Mouse (Mus musculus): ENCODE results near the gene Fam168a. TPM values are rescaled to one million over a fixed set of nuclear protein-coding genes. Genes with fewer than 3 reads are reported as not detected.

The Fam168a gene
- polyA plus RNA-seq, 1 experiment from 2014 or later = 40.2 TPM

DNA sequence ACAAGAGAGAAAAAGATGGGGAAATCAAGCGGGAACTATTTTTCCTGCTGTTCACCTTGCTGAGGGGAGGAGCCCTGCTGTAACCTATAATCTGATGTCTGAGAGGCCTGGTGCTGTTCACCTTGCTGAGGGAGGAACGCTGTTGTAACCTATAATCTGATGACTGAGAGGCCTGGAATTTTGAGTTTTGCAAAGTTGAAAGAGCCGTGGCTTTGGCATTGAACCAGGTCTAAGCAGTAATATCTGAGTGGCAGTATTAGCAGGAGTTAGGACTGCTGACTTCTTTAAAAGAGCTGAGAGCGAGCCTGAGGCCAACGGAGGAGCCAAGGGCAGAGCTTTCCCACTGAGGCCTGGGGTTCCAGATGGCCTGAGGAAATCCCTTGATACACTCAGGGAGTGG, 28.4 kb upstream of the Fam168a start:
- no peak for TF ChIP-seq CTCF (IDR thresholded peaks at IDR 0.05)
- H3K27me3 ChIP-seq = no peaks in the 10 kb centered on the region
- ChIA-PET CTCF (interaction anchor here (1.2 to 4.9 kb wide), 3 partner anchors 13 to 157 kb away, joined by 3 to 34 read pairs (median 4); no protein-coding TSS in a partner anchor), POLR2A (no interaction called here)
- ATAC-seq (no peak), DNase-seq (ENCODE audit: low read depth, low spot score) (no peak)
- in situ Hi-C loops (cut with MboI; ENCODE audit: low pct_unique_long_range_greater_than_20kb) = no loop called here

DNA sequence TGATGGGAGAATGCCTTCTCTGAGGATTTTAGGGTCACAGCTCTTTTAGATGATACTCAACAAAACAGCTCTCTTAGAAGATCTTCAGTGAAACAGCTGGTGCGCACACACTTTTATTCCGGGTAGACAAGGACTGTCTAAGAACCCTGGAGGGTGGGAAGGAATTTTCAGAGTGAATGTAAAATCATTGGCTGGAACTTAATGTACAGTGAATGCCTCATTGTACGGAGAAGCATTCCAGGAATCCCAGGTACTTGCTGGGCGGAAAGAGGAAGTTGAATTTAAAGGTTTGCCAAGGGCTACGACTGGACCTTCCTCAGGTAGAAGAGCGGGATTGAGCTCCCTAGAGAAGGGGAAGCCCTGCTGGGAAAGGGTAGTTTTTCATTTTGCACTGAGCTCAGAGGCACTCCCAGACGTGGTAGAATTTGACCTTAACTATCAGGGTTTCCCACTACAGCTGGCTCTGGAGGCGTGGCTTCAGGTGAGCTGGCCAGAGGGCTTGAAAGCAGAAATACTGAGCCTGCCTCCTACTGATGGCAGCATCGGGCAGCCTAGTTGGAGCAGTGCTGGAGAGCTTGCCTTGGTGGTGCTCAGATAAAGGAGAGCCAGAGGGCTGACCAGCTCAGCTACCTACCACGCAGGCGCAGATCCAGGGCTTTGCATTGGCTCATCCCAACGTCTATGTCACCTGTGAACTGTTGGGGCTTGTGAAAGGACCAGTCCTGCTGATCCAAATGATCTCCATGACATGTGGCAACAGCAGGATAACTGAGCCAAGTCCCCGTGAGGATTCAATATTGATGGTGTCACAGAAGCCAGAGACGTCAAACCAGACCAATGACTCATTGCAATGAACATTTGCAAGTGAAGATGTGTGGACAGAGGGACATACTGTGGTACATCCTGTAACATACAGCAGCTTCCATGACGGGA, 27.2 kb upstream of the Fam168a start:
- H3K27me3 ChIP-seq = no peaks in the 10 kb centered on the region
- CTCF ChIA-PET = interaction anchor here (1.0 to 1.2 kb wide), 3 partner anchors 55 to 184 kb away, joined by 3 to 4 read pairs (median 3); partner anchors contain the start of gene Relt
- POLR2A ChIA-PET = interaction anchor here (0.6 kb wide), 1 partner anchor 193 kb away, joined by 6 read pairs; no protein-coding TSS in a partner anchor
- no peak for ATAC-seq
- no peak for DNase-seq (ENCODE audit: low read depth, low spot score)
- in situ Hi-C loops (cut with MboI; ENCODE audit: low pct_unique_long_range_greater_than_20kb) = no loop called here
- no peak for TF ChIP-seq CTCF (IDR thresholded peaks at IDR 0.05)

DNA sequence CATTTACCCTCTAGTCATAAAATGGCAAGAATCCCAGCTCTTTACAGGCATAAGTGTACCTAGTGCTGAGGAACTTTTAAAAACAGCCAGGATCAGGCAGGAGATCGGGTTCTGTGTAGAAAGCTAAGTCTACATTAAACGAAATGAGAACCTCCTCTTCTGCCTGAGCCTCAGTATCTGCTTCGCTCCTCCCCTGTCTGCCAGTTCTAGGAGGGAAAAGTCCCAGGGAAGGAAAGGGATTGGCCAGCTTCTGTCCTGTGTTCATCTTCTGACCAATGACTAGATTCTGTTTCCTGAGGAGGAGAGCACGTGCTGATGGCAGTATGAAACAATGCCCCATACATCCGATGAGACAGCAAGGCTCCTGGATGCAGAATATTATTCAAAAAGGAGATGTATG, 25.3 kb upstream of the Fam168a start:
- ATAC-seq = no peak
- TF ChIP-seq CTCF (IDR thresholded peaks at IDR 0.05) = no peak
- CTCF ChIA-PET = interaction anchor here (0.9 kb wide), 1 partner anchor 152 kb away, joined by 3 read pairs; no protein-coding TSS in a partner anchor

DNA sequence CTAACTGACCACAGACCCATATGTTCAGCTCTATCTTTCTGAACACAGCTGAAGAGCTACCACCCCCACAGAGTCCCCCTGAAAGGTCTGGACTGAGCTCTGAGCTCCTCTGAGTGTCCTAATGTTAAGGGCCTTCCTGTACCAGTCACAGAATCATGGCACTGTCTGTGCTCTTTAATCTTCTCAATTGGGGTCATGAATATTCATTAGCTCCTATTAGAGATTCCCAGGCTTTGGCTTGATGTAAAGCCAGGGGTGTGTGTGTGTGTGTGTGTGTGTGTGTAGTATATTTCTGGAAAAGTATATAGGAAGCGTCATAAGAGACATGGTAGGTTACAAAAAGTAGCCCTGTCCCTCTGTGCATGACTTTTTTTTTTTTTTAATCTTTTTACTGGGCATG, 23.2 kb upstream of the Fam168a start:
- ATAC-seq (no peak), DNase-seq (ENCODE audit: low read depth, low spot score) (no peak)
- no peak for TF ChIP-seq CTCF (IDR thresholded peaks at IDR 0.05)
- in situ Hi-C loops (cut with MboI; ENCODE audit: low pct_unique_long_range_greater_than_20kb) = loop anchor here (10.0 kb wide), 1 partner anchor 122 kb away; no protein-coding TSS in a partner anchor
- H3K27me3 ChIP-seq = no peaks in the 10 kb centered on the region
- POLR2A ChIA-PET = no interaction called here
- CTCF ChIA-PET = interaction anchor here (0.9 kb wide), 1 partner anchor 162 kb away, joined by 4 read pairs; no protein-coding TSS in a partner anchor

More for the DNA sequence above, 25.3 kb upstream of the Fam168a start:
- H3K27me3 ChIP-seq = no peaks in the 10 kb centered on the region
- DNase-seq (ENCODE audit: low read depth, low spot score) = no peak
- in situ Hi-C loops (cut with MboI; ENCODE audit: low pct_unique_long_range_greater_than_20kb) = loop anchor here (10.0 kb wide), 1 partner anchor 124 kb away; no protein-coding TSS in a partner anchor
- POLR2A ChIA-PET = no interaction called here

DNA sequence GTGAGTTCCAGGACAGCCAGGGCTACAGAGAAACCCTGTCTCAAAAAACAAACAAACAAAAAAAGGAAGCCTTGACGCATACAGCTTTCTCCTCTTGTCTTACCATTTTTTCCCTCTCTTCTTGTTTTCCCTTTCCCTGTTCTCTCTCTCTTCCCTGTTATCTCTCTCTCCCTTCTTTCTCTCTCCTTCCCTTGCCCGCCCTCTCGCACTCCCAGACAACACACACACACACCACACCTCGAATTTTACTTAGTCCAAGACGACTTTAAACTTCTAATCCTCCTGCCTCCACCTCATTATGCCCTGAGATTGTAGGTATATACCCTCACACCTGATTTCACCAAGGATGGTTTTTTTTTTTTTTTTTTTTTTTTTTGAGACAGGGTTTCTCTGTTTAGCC, 22.4 kb upstream of the Fam168a start:
- in situ Hi-C loops (cut with MboI; ENCODE audit: low pct_unique_long_range_greater_than_20kb) = loop anchor here (10.0 kb wide), 1 partner anchor 121 kb away; no protein-coding TSS in a partner anchor
- POLR2A ChIA-PET = no interaction called here

DNA sequence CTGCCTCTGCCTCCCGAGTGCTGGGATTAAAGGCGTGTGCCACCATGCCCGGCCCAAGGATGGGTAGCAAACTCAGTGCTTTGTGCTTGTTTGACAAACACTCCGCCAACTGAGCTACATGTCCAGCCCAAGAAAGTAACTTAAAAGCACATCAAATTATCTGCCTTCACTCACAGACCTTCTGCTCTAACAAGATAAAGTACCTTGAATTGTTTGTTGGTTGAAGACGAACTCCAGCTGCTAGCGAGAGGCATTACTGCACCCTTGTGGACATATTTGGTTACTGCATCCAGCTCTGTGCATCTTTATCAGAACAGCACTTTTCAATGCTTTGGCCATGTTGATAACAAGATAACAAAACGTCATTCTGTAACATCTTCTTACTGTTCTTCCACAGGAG, 21.9 kb upstream of the Fam168a start:
- TF ChIP-seq CTCF (IDR thresholded peaks at IDR 0.05) = peak; percentile 81
- DNase-seq (ENCODE audit: low read depth, low spot score) (no peak), ATAC-seq (no peak)
- POLR2A ChIA-PET = no interaction called here
- no peaks in the 10 kb centered on the region for H3K27me3 ChIP-seq
- in situ Hi-C loops (cut with MboI; ENCODE audit: low pct_unique_long_range_greater_than_20kb) = loop anchor here (10.0 kb wide), 1 partner anchor 120 kb away; no protein-coding TSS in a partner anchor
- CTCF ChIA-PET = interaction anchor here (0.8 to 3.1 kb wide), 13 partner anchors 12 to 184 kb away, joined by 3 to 14 read pairs (median 4); partner anchors contain the start of gene Plekhb1

More for the DNA sequence above, 22.4 kb upstream of the Fam168a start:
- CTCF ChIA-PET = interaction anchor here (0.8 to 3.1 kb wide), 8 partner anchors 18 to 165 kb away, joined by 3 to 14 read pairs (median 4); partner anchors contain the start of gene Plekhb1
- H3K27me3 ChIP-seq = no peaks in the 10 kb centered on the region
- ATAC-seq = no peak
- no peak for TF ChIP-seq CTCF (IDR thresholded peaks at IDR 0.05)
- no peak for DNase-seq (ENCODE audit: low read depth, low spot score)

DNA sequence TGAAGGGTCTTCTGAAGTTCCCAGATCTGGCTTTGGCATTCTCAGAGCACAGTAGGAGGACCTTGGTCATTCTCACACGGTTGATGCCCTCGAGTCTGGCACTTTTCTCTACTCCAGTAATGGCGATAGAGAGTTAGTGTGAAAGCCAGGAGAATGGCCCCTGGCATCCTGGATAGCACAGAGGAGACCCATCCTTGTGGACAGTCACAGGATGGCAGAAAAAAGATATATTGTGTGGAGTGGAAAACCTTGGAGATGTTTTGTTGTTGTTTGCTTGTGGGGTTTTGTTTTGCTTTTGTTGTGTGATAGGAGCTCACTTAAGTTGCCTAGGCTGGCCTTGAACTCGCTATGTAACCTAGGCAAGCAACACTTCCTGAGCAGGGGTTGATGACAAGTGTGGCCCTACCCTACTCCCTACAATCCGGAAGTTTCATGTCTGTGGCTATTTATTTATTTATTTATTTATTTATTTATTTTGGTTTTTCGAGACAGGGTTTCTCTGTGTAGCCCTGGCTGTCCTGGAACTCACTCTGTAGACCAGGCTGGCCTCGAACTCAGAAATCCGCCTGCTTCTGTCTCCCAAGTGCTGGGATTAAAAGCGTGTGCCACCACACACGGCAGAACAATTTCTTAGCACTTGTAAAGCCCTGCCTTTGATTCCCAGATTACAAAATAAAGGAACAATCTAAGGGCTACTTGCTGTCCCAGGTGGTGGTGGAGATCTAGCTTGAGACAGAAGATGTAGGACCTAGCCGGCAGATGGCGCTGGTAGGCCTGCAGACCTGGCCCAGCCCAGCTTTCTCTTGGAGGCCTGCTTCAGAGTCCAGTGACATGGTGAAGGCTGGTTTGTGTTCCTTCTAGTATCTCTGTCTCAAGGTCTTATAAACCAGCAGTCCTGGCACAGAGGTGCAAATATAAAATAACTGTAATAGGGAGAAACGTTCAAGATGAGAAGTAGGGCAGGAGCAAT, 21.1 kb upstream of the Fam168a start:
- no peaks in the 10 kb centered on the region for H3K27me3 ChIP-seq
- TF ChIP-seq CTCF (IDR thresholded peaks at IDR 0.05) = peak; percentile 83
- ChIA-PET POLR2A (interaction anchor here (0.9 kb wide), 1 partner anchor 113 kb away, joined by 3 read pairs; no protein-coding TSS in a partner anchor), CTCF (interaction anchor here (0.8 to 3.1 kb wide), 19 partner anchors 10 to 184 kb away, joined by 3 to 14 read pairs (median 4); partner anchors contain the start of genes Fam168a and Plekhb1)
- no peak for DNase-seq (ENCODE audit: low read depth, low spot score)
- no peak for ATAC-seq
- in situ Hi-C loops (cut with MboI; ENCODE audit: low pct_unique_long_range_greater_than_20kb) = loop anchor here (5.0 to 10.0 kb wide), 2 partner anchors 119 to 182 kb away; no protein-coding TSS in a partner anchor

DNA sequence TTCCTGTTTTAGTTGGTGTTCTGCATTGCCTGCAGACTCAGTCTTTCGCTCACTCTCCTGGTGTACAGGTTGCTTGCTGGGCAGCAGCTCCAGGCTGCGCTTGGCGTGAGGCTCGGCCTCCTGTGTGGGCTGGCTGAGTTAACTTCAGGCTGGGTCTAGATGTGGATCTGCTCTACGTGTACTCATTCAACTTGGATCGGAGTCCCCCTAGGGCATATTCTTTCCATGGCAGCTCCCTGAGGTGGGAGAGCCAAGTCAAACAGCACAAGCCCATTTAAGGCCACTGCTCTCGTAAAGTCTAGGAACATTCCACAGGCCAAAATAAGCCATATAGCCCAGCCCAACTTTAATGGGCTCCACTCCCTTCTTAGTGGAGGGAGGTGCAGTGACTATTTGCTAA, 18.0 kb upstream of the Fam168a start:
- DNase-seq (ENCODE audit: low read depth, low spot score) (no peak), ATAC-seq (no peak)
- ChIA-PET CTCF (no interaction called here), POLR2A (no interaction called here)
- in situ Hi-C loops (cut with MboI; ENCODE audit: low pct_unique_long_range_greater_than_20kb) = loop anchor here (5.0 to 10.0 kb wide), 2 partner anchors 116 to 179 kb away; no protein-coding TSS in a partner anchor
- H3K27me3 ChIP-seq = no peaks in the 10 kb centered on the region
- no peak for TF ChIP-seq CTCF (IDR thresholded peaks at IDR 0.05)

DNA sequence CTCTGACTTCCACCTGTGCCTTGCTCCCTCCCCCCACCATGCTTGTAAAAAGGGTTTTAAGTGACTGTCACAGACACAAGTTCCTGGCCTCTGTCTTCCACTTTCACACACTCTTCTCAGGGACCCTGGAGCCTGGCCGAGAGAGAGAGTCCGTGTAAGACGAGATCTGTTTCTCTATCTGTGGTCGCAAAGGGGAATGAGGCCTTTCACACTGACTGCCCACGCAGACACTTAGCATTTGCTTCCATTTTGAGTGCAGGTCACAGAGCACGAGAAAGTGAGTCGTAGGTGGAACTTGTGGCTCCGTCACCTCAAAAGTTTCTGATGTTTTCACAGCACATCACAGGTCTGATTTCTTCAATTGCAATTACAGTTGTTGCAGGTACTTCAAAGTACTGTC, 13.2 kb upstream of the Fam168a start:
- no peak for ATAC-seq
- no peak for TF ChIP-seq CTCF (IDR thresholded peaks at IDR 0.05)
- no peak for DNase-seq (ENCODE audit: low read depth, low spot score)
- no peaks in the 10 kb centered on the region for H3K27me3 ChIP-seq
- in situ Hi-C loops (cut with MboI; ENCODE audit: low pct_unique_long_range_greater_than_20kb) = no loop called here
- POLR2A ChIA-PET = no interaction called here
- CTCF ChIA-PET = no interaction called here

Data from Patski (cell line).